Mouse (Mus musculus): ENCODE data around the gene Egfl7. TPM values are rescaled to one million over a fixed set of nuclear protein-coding genes. Genes with fewer than 3 reads are reported as not detected.

The Egfl7 gene
- total and polyA plus RNA-seq, 2 experiments from 2014 or later = 52.8 to 63.9 TPM

GRCm38 (mm10) chr2:26574862-26575261 lies 5.0 kb upstream of the Egfl7 start:
- H3K9ac ChIP-seq = no peak overlapping the region
- 18% methylated on average over 5 of the region's 5 CpGs for WGBS
- H3K4me2 ChIP-seq (ENCODE audit: low read depth) = no peak overlapping the region
- H3K36me3 ChIP-seq (ENCODE audit: insufficient read depth) = no peaks in the 10 kb centered on the region
- no peaks in the 10 kb centered on the region for H3K27me3 ChIP-seq (ENCODE audit: insufficient read depth, low read length)
- peaks cover 7% of the 10 kb centered on the region; the same call in 1 of the 2 replicates for H3K4me1 ChIP-seq (ENCODE audit: insufficient read depth)
- no peak for TF ChIP-seq CTCF (IDR thresholded peaks at IDR 0.05; ENCODE audit: low read depth)
- DNase-seq = no peak
- no peak for ATAC-seq
- no peak overlapping the region for H3K4me3 ChIP-seq (ENCODE audit: low read depth, low read length)
- H3K27ac ChIP-seq (ENCODE audit: low read depth, low read length) = no peak overlapping the region
- no peaks in the 10 kb centered on the region for H3K9me3 ChIP-seq (ENCODE audit: low read length)

- no peak for TF ChIP-seq CTCF (IDR thresholded peaks at IDR 0.05; ENCODE audit: low read depth)
- Histone ChIP-seq H3K4me3 (ENCODE audit: low read depth, low read length) (no peak overlapping the region), H3K27ac (ENCODE audit: low read depth, low read length) (no peak overlapping the region), H3K4me1 (ENCODE audit: insufficient read depth) (peaks cover 7% of the 10 kb centered on the region; the same call in 1 of the 2 replicates), H3K4me2 (ENCODE audit: low read depth) (no peak overlapping the region), H3K27me3 (ENCODE audit: insufficient read depth, low read length) (no peaks in the 10 kb centered on the region), H3K9me3 (ENCODE audit: low read length) (no peaks in the 10 kb centered on the region), H3K9ac (no peak overlapping the region), H3K36me3 (ENCODE audit: insufficient read depth) (no peaks in the 10 kb centered on the region)
- WGBS = 94% methylated on average over 1 of the region's 1 CpGs
- no peak for DNase-seq
- no peak for ATAC-seq
These were observed 4.4 kb upstream of the Egfl7 start for GRCm38 (mm10) chr2:26575378-26575777.

GRCm38 (mm10) chr2:26575865-26576264 lies 3.9 kb upstream of the Egfl7 start:
- H3K9ac ChIP-seq = no peak overlapping the region
- no peaks in the 10 kb centered on the region for H3K36me3 ChIP-seq (ENCODE audit: insufficient read depth)
- H3K4me3 ChIP-seq (ENCODE audit: low read depth, low read length) = no peak overlapping the region
- DNase-seq = no peak
- WGBS = 58% methylated on average over 4 of the region's 4 CpGs
- H3K27me3 ChIP-seq (ENCODE audit: insufficient read depth, low read length) = no peaks in the 10 kb centered on the region
- no peaks in the 10 kb centered on the region for H3K9me3 ChIP-seq (ENCODE audit: low read length)
- no peak for TF ChIP-seq CTCF (IDR thresholded peaks at IDR 0.05; ENCODE audit: low read depth)
- H3K4me2 ChIP-seq (ENCODE audit: low read depth) = no peak overlapping the region
- H3K27ac ChIP-seq (ENCODE audit: low read depth, low read length) = no peak overlapping the region
- H3K4me1 ChIP-seq (ENCODE audit: insufficient read depth) = peaks cover 7% of the 10 kb centered on the region; the same call in 1 of the 2 replicates
- ATAC-seq = no peak

GRCm38 (mm10) chr2:26576462-26576861 lies 3.4 kb upstream of the Egfl7 start:
- Histone ChIP-seq H3K9ac (no peak overlapping the region), H3K9me3 (ENCODE audit: low read length) (no peaks in the 10 kb centered on the region), H3K4me1 (ENCODE audit: insufficient read depth) (peaks cover 7% of the 10 kb centered on the region; the same call in 1 of the 2 replicates), H3K27ac (ENCODE audit: low read depth, low read length) (no peak overlapping the region), H3K4me2 (ENCODE audit: low read depth) (no peak overlapping the region), H3K4me3 (ENCODE audit: low read depth, low read length) (no peak overlapping the region), H3K27me3 (ENCODE audit: insufficient read depth, low read length) (no peaks in the 10 kb centered on the region), H3K36me3 (ENCODE audit: insufficient read depth) (no peaks in the 10 kb centered on the region)
- DNase-seq = no peak
- no peak for TF ChIP-seq CTCF (IDR thresholded peaks at IDR 0.05; ENCODE audit: low read depth)
- 47% methylated on average over 4 of the region's 4 CpGs for WGBS
- ATAC-seq = no peak

- H3K27me3 ChIP-seq (ENCODE audit: insufficient read depth, low read length) = no peaks in the 10 kb centered on the region
- H3K9ac ChIP-seq = no peak overlapping the region
- H3K9me3 ChIP-seq (ENCODE audit: low read length) = no peaks in the 10 kb centered on the region
- TF ChIP-seq CTCF (IDR thresholded peaks at IDR 0.05; ENCODE audit: low read depth) = no peak
- H3K4me2 ChIP-seq (ENCODE audit: low read depth) = no peak overlapping the region
- ATAC-seq = no peak
- DNase-seq = no peak
- no peak overlapping the region for H3K4me3 ChIP-seq (ENCODE audit: low read depth, low read length)
- WGBS = 47% methylated on average over 6 of the region's 6 CpGs
- H3K27ac ChIP-seq (ENCODE audit: low read depth, low read length) = no peak overlapping the region
- peaks cover 5% of the 10 kb centered on the region; the same call in 1 of the 2 replicates for H3K4me1 ChIP-seq (ENCODE audit: insufficient read depth)
- H3K36me3 ChIP-seq (ENCODE audit: insufficient read depth) = no peaks in the 10 kb centered on the region
These were observed 1.4 kb upstream of the Egfl7 start for GRCm38 (mm10) chr2:26578369-26578768.

- TF ChIP-seq CTCF (IDR thresholded peaks at IDR 0.05; ENCODE audit: low read depth) = no peak
- no peak for DNase-seq
These were observed 937 bp downstream of the Egfl7 start for GRCm38 (mm10) chr2:26580751-26581150.

GRCm38 (mm10) chr2:26582203-26582602 lies 2.4 kb downstream of the Egfl7 start:
- Histone ChIP-seq H3K27ac (ENCODE audit: low read depth, low read length) (no peak overlapping the region), H3K4me1 (ENCODE audit: insufficient read depth) (0 out of 2 replicates have a peak, but pooled peaks cover 2% of the 10 kb centered on the region), H3K4me2 (ENCODE audit: low read depth) (no peak overlapping the region), H3K27me3 (ENCODE audit: insufficient read depth, low read length) (no peaks in the 10 kb centered on the region), H3K9ac (no peak overlapping the region), H3K9me3 (ENCODE audit: low read length) (no peaks in the 10 kb centered on the region), H3K36me3 (ENCODE audit: insufficient read depth) (no peaks in the 10 kb centered on the region), H3K4me3 (ENCODE audit: low read depth, low read length) (no peak overlapping the region)
- TF ChIP-seq CTCF (IDR thresholded peaks at IDR 0.05; ENCODE audit: low read depth) = no peak
- ATAC-seq (no peak), DNase-seq (no peak)
- WGBS = 58% methylated on average over 2 of the region's 2 CpGs

More at GRCm38 (mm10) chr2:26580751-26581150, 937 bp downstream of the Egfl7 start:
- Histone ChIP-seq H3K4me1 (ENCODE audit: insufficient read depth) (no peaks in the 10 kb centered on the region), H3K27ac (ENCODE audit: low read depth, low read length) (no peak overlapping the region), H3K4me2 (ENCODE audit: low read depth) (no peak overlapping the region), H3K4me3 (ENCODE audit: low read depth, low read length) (no peak overlapping the region), H3K9ac (no peak overlapping the region), H3K36me3 (ENCODE audit: insufficient read depth) (no peaks in the 10 kb centered on the region), H3K27me3 (ENCODE audit: insufficient read depth, low read length) (no peaks in the 10 kb centered on the region), H3K9me3 (ENCODE audit: low read length) (no peaks in the 10 kb centered on the region)
- ATAC-seq = no peak
- 89% methylated on average over 5 of the region's 5 CpGs for WGBS
